Mouse (Mus musculus) CH12.LX (cell line): ENCODE measurements around the gene Bdh2.

ENCODE experiments used
- CTCF ChIP-seq, 2 experiments: IDR thresholded peaks in 1 of 2; conservative IDR thresholded peaks in 1 of 2; 2 replicates each; pipeline ENCODE4 v1.5.1; 2011 to 2012; ENCODE audit warnings: low read depth in 2 of 2, low read length in 2 of 2, improper control_type of control experiment in 1 of 2, inconsistent platforms in 1 of 2, mild to moderate bottlenecking in 1 of 2, moderate library complexity in 1 of 2
- EP300 ChIP-seq: IDR thresholded peaks from 2 replicates; pipeline ENCODE4 v1.6.1; 2011; ENCODE audit warnings: low read length, improper control_type of control experiment
- KAT2A ChIP-seq: IDR thresholded peaks from 2 replicates; pipeline ENCODE4 v1.6.1; 2012; ENCODE audit warnings: low read length, improper control_type of control experiment, inconsistent platforms; ENCODE audit not compliant: insufficient replicate concordance
- MYC ChIP-seq: IDR thresholded peaks from 2 replicates; pipeline ENCODE4 v1.6.1; 2011; ENCODE audit warnings: low read depth, mild to moderate bottlenecking, improper control_type of control experiment, low read length
- POLR2A ChIP-seq: IDR thresholded peaks from 2 replicates; pipeline ENCODE4 v1.6.1; 2011; ENCODE audit warnings: low read depth, mild to moderate bottlenecking, improper control_type of control experiment, low read length
- RAD21 ChIP-seq: IDR thresholded peaks from 2 replicates; pipeline ENCODE4 v1.6.1; 2011; ENCODE audit warnings: low read depth, mild to moderate bottlenecking, low read length, improper control_type of control experiment, moderate library complexity
- SMC3 ChIP-seq: IDR thresholded peaks from 2 replicates; pipeline ENCODE4 v1.6.1; 2011; ENCODE audit warnings: low read depth, low read length, improper control_type of control experiment
- USF2 ChIP-seq: conservative IDR thresholded peaks from 2 replicates; pipeline ENCODE4 v1.6.1; 2011; ENCODE audit warnings: low read depth, low read length, improper control_type of control experiment

GRCm38 (mm10) chr3:135327601-135328000 is 46.6 kb downstream of the Bdh2 start:
- TF ChIP-seq USF2 (no peak), CTCF (conservative IDR thresholded peaks at IDR 0.05 in 1 of 2, IDR thresholded peaks at IDR 0.05 in 1 of 2; ENCODE audit: low read depth in 2 of 2, low read length in 2 of 2) (peak; percentile 57 to 85; a peak in 3 of 4 replicates), EP300 (no peak), SMC3 (peak; percentile 82), POLR2A (no peak), KAT2A (no peak), RAD21 (peak; percentile 66), MYC (no peak)
